Mouse (Mus musculus) forebrain, embryonic 11.5 days (tissue): ENCODE results near the gene Rimbp2. TPM values are rescaled to one million over a fixed set of nuclear protein-coding genes. Genes with fewer than 3 reads are reported as not detected.

ENCODE experiments used
- ATAC-seq: fragments of 200-750 bp; cut with Nextera tagmentation; replicated peaks from 2 replicates; pipeline ENCODE4 v1.8.0; 2017; ENCODE audit warnings: moderate TSS enrichment; ENCODE audit not compliant: low FRiP score
- DNase-seq: peaks from one replicate; pipeline ENCODE4 v3.0.0-alpha.2; 2017; ENCODE audit warnings: low spot score
- H3K27ac ChIP-seq: fragments of 300-500 bp; sonication (generic); 2 replicates; pipeline ENCODE4 v1.5.1; 2014; ENCODE audit warnings: low read depth, low read length
- H3K27me3 ChIP-seq: fragments of 300-500 bp; sonication (generic); 2 replicates; pipeline ENCODE4 v1.6.1; 2014; ENCODE audit warnings: mild to moderate bottlenecking, low read length, mixed read lengths; ENCODE audit not compliant: control insufficient read depth, insufficient read depth
- H3K36me3 ChIP-seq: fragments of 300-500 bp; sonication (generic); 2 replicates; pipeline ENCODE4 v1.6.1; 2014; ENCODE audit warnings: mild to moderate bottlenecking, low read length, moderate library complexity, mixed read lengths; ENCODE audit not compliant: control insufficient read depth, insufficient read depth
- H3K4me1 ChIP-seq: fragments of 300-500 bp; sonication (generic); replicated peaks from 2 replicates; pipeline ENCODE4 v1.6.1; 2014; ENCODE audit warnings: low read length, mixed read lengths; ENCODE audit not compliant: control insufficient read depth, insufficient read depth
- H3K4me2 ChIP-seq: fragments of 300-500 bp; sonication (generic); 2 replicates; pipeline ENCODE4 v1.6.1; 2014; ENCODE audit warnings: low read depth, mild to moderate bottlenecking, low read length, moderate library complexity, mixed read lengths; ENCODE audit not compliant: severe bottlenecking
- H3K4me3 ChIP-seq: fragments of 300-500 bp; sonication (generic); 2 replicates; pipeline ENCODE4 v1.5.1; 2014; ENCODE audit warnings: low read depth, low read length
- H3K9ac ChIP-seq: fragments of 300-500 bp; sonication (generic); 2 replicates; pipeline ENCODE4 v1.6.1; 2014; ENCODE audit warnings: low read length
- H3K9me3 ChIP-seq: fragments of 300-500 bp; sonication (generic); 2 replicates; pipeline ENCODE4 v1.6.1; 2016; ENCODE audit warnings: low read length, mixed read lengths; ENCODE audit not compliant: control insufficient read depth
- WGBS: fragments of 180-500 bp; shearing (Covaris S2); extraction: QIAGEN DNeasy Blood & Tissue Kit; methylation state at CpG from one replicate; pipeline ENCODE4 v1.1.7; 2014; 5-methylcytosine and 5-hydroxymethylcytosine counted together
- polyA plus RNA-seq: library from polyadenylated mRNA; unstranded; fragments of >200 nt; fragmentation: Nextera tagmentation; extraction: Ambion mirVana; gene quantifications from 2 replicates; pipeline ENCODE4 v1.2.1, GENCODE M21; 2014

Rimbp2 gene
- polyA plus RNA-seq, 1 experiment from 2014 or later = 0.44 TPM

DNA sequence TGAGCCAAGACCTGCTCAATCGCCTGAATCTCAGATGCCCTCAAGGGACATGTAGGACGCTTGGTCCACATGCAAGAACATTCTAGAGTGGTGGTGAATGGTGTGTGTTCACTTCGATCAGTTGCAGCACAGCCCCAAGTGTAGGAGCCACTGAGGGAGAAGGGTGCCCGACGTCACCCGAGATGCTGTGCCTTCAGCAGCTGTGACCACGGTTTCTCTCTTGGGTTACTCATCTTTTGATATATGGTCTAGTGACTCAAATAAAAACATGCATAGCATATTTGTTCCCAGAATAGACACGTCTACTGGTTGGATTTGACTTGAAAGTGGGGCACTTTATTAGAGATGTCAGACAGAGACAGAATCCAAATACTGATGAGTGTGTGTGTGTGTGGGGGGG lies 105.5 kb downstream of the Rimbp2 start:
- Histone ChIP-seq H3K4me1 (no peaks in the 10 kb centered on the region), H3K36me3 (no peaks in the 10 kb centered on the region), H3K9ac (no peak overlapping the region), H3K27me3 (no peaks in the 10 kb centered on the region), H3K4me3 (no peak overlapping the region), H3K27ac (no peak overlapping the region), H3K9me3 (no peaks in the 10 kb centered on the region), H3K4me2 (no peak overlapping the region)
- WGBS = 85% methylated on average over 8 of the region's 8 CpGs
- ATAC-seq = no peak
- DNase-seq = no peak

GRCm38 (mm10) chr5:128846433-128847040 lies 106.7 kb downstream of the Rimbp2 start:
- Histone ChIP-seq H3K27ac (no peak overlapping the region), H3K9ac (no peak overlapping the region), H3K27me3 (no peaks in the 10 kb centered on the region), H3K4me2 (no peak overlapping the region), H3K4me3 (no peak overlapping the region), H3K36me3 (no peaks in the 10 kb centered on the region), H3K9me3 (no peaks in the 10 kb centered on the region), H3K4me1 (no peaks in the 10 kb centered on the region; the same call in 1 of the 2 replicates)
- ATAC-seq (no peak), DNase-seq (no peak)
- 89% methylated on average over 12 of the region's 12 CpGs for WGBS

GRCm38 (mm10) chr5:128845033-128845432 lies 108.3 kb downstream of the Rimbp2 start:
- Histone ChIP-seq H3K9ac (no peak overlapping the region), H3K27ac (no peak overlapping the region), H3K27me3 (no peaks in the 10 kb centered on the region), H3K4me3 (no peak overlapping the region), H3K4me2 (no peak overlapping the region), H3K4me1 (no peaks in the 10 kb centered on the region; the same call in 1 of the 2 replicates), H3K36me3 (no peaks in the 10 kb centered on the region), H3K9me3 (no peaks in the 10 kb centered on the region)
- DNase-seq = no peak
- no peak for ATAC-seq
- 89% methylated on average over 11 of the region's 11 CpGs for WGBS

GRCm38 (mm10) chr5:128843982-128844381 lies 109.3 kb downstream of the Rimbp2 start:
- Histone ChIP-seq H3K4me1 (no peaks in the 10 kb centered on the region; the same call in 1 of the 2 replicates), H3K4me2 (no peak overlapping the region), H3K4me3 (no peak overlapping the region), H3K9ac (no peak overlapping the region), H3K27ac (no peak overlapping the region), H3K36me3 (no peaks in the 10 kb centered on the region), H3K9me3 (no peaks in the 10 kb centered on the region), H3K27me3 (no peaks in the 10 kb centered on the region)
- DNase-seq = no peak
- 61% methylated on average over 2 of the region's 2 CpGs for WGBS
- ATAC-seq = no peak

- WGBS = 61% methylated on average over 4 of the region's 4 CpGs
- no peak for DNase-seq
These were observed 111.7 kb downstream of the Rimbp2 start for GRCm38 (mm10) chr5:128841541-128841940.

GRCm38 (mm10) chr5:128837045-128837444 lies 116.2 kb downstream of the Rimbp2 start:
- Histone ChIP-seq H3K27me3 (no peaks in the 10 kb centered on the region), H3K4me1 (no peaks in the 10 kb centered on the region; the same call in 1 of the 2 replicates), H3K9me3 (no peaks in the 10 kb centered on the region), H3K4me3 (no peak overlapping the region), H3K9ac (no peak overlapping the region), H3K36me3 (no peaks in the 10 kb centered on the region), H3K4me2 (no peak overlapping the region), H3K27ac (no peak overlapping the region)
- ATAC-seq (no peak), DNase-seq (no peak)
- 90% methylated on average over 7 of the region's 7 CpGs for WGBS

More at GRCm38 (mm10) chr5:128841541-128841940, 111.7 kb downstream of the Rimbp2 start:
- H3K9me3 ChIP-seq = no peaks in the 10 kb centered on the region
- no peak overlapping the region for H3K27ac ChIP-seq
- H3K4me3 ChIP-seq = no peak overlapping the region
- H3K36me3 ChIP-seq = no peaks in the 10 kb centered on the region
- no peaks in the 10 kb centered on the region for H3K27me3 ChIP-seq
- no peak overlapping the region for H3K4me2 ChIP-seq
- H3K9ac ChIP-seq = no peak overlapping the region
- ATAC-seq = no peak
- H3K4me1 ChIP-seq = no peaks in the 10 kb centered on the region; the same call in 1 of the 2 replicates

DNA sequence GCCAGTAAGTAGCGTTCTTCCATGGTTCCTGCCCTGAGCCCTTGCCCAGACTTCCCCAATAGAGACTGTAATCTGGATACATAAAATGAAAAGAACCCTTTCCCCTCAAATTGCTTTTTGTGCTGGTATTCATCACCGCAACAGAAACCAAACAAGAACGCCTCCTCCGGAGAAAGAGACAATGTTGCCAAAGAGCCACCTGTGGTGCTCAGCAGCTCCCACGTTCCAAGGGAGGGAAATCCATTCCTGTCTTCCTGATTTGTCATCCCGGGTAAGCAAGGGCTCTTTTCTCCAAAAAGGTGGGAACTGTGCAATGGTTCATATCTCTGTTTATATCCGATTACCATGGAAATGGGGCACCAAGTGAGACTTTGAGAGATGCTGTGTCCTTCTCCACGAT lies 119.2 kb downstream of the Rimbp2 start:
- Histone ChIP-seq H3K27me3 (no peaks in the 10 kb centered on the region), H3K4me3 (no peak overlapping the region), H3K4me2 (no peak overlapping the region), H3K27ac (no peak overlapping the region), H3K9me3 (no peaks in the 10 kb centered on the region), H3K9ac (no peak overlapping the region), H3K4me1 (no peaks in the 10 kb centered on the region), H3K36me3 (no peaks in the 10 kb centered on the region)
- ATAC-seq (no peak), DNase-seq (no peak)
- WGBS = 63% methylated on average over 8 of the region's 8 CpGs

- 79% methylated on average over 3 of the region's 3 CpGs for WGBS
- no peak for DNase-seq
- H3K9ac ChIP-seq = no peak overlapping the region
These were observed 130.4 kb downstream of the Rimbp2 start for GRCm38 (mm10) chr5:128822843-128823242.

GRCm38 (mm10) chr5:128819638-128820285 lies 133.5 kb downstream of the Rimbp2 start:
- Histone ChIP-seq H3K27me3 (no peaks in the 10 kb centered on the region), H3K4me2 (no peak overlapping the region), H3K4me3 (no peak overlapping the region), H3K27ac (no peak overlapping the region), H3K9ac (no peak overlapping the region), H3K4me1 (no peaks in the 10 kb centered on the region), H3K9me3 (no peaks in the 10 kb centered on the region), H3K36me3 (no peaks in the 10 kb centered on the region)
- ATAC-seq (no peak), DNase-seq (no peak)
- 59% methylated on average over 12 of the region's 12 CpGs for WGBS

More at GRCm38 (mm10) chr5:128822843-128823242, 130.4 kb downstream of the Rimbp2 start:
- Histone ChIP-seq H3K4me3 (no peak overlapping the region), H3K4me1 (no peaks in the 10 kb centered on the region), H3K4me2 (no peak overlapping the region), H3K27ac (no peak overlapping the region), H3K9me3 (no peaks in the 10 kb centered on the region), H3K36me3 (no peaks in the 10 kb centered on the region), H3K27me3 (no peaks in the 10 kb centered on the region)
- no peak for ATAC-seq
